Mouse (Mus musculus): ENCODE measurements around the gene Kctd10. TPM values are rescaled to one million over a fixed set of nuclear protein-coding genes. Genes with fewer than 3 reads are reported as not detected.

Kctd10 gene
- 47.1 TPM for polyA plus RNA-seq (2014; fragmentation: Illumina TruSeq; extraction: RNeasy Lipid Tissue Mini Kit (QIAGEN cat#74804); ENCODE audit: low read depth, low replicate concordance)

DNA sequence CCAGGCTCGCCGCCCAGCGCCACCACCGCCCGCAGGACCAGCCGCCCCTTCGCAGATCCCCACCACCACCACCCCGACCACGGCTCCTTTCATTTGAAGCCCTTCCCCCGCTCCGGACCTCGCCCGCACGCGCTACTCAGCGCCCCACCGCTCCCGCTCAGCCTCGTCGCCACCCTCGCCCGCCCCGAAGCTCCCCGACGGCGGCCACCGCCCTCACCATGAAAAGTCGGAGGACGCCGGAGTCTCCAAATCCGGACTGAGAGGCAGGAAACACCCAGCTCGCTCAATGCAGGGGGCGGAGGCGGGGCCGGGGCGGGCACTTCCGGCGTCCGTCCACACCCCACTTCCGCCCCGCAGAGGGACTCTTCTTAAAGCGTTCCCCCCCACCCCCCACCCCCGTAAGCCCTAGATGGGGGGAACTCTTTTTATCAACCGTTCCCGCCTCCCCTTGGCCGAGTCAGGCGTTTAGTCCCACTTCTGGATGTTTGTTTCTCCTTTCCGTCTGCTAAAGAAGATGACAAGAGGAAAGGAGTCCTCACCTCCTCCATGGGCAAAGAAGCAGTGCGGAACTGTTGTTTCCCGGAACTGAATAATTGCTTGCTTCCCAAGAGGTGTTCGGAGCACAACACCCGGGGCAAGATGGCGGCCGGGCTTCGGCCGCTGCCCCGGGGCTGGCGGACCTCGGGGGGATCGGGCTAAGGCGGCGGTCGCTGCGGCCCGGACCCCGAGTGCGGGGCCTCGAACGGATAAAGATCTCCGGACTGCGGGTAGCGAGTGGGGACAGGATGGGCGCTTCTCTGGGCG, at the start of gene Kctd10, which contains the start of gene Ube3b:
Kctd10 (minus strand) TSS at position 300 of the 804 bp plus-strand sequence.
Ube3b (plus strand) TSS at position 399 of the 804 bp plus-strand sequence.

Other genes with a start within 250 kb of the Kctd10 start
- gene Acacb, start 234.0 kb downstream of the Kctd10 start, polyA plus RNA-seq (2014; fragmentation: Illumina TruSeq; extraction: RNeasy Lipid Tissue Mini Kit (QIAGEN cat#74804); ENCODE audit: low read depth, low replicate concordance), result 122 TPM
- not detected for gene Foxn4, start 106.7 kb downstream of the Kctd10 start, polyA plus RNA-seq (2014; fragmentation: Illumina TruSeq; extraction: RNeasy Lipid Tissue Mini Kit (QIAGEN cat#74804); ENCODE audit: low read depth, low replicate concordance)
- gene Myo1h, start 91.3 kb downstream of the Kctd10 start, polyA plus RNA-seq (2014; fragmentation: Illumina TruSeq; extraction: RNeasy Lipid Tissue Mini Kit (QIAGEN cat#74804); ENCODE audit: low read depth, low replicate concordance), result 0.26 TPM
- gene Ube3b, start 99 bp upstream of the Kctd10 start, polyA plus RNA-seq (2014; fragmentation: Illumina TruSeq; extraction: RNeasy Lipid Tissue Mini Kit (QIAGEN cat#74804); ENCODE audit: low read depth, low replicate concordance), result 68.8 TPM
- gene Mmab, start 63.6 kb upstream of the Kctd10 start, polyA plus RNA-seq (2014; fragmentation: Illumina TruSeq; extraction: RNeasy Lipid Tissue Mini Kit (QIAGEN cat#74804); ENCODE audit: low read depth, low replicate concordance), result 33.6 TPM
- 10.8 TPM for gene Mvk, start 63.8 kb upstream of the Kctd10 start, polyA plus RNA-seq (2014; fragmentation: Illumina TruSeq; extraction: RNeasy Lipid Tissue Mini Kit (QIAGEN cat#74804); ENCODE audit: low read depth, low replicate concordance)
- gene Fam222a, start 187.5 kb upstream of the Kctd10 start, polyA plus RNA-seq (2014; fragmentation: Illumina TruSeq; extraction: RNeasy Lipid Tissue Mini Kit (QIAGEN cat#74804); ENCODE audit: low read depth, low replicate concordance), result 2.4 TPM